Mouse (Mus musculus) liver, embryonic 16.5 days (tissue): ENCODE measurements around the gene Trim26. TPM values are rescaled to one million over a fixed set of nuclear protein-coding genes. Genes with fewer than 3 reads are reported as not detected.
A peak's percentile ranks its signal among the peaks of the same experiment; 100 is the strongest.

Source experiments
- ATAC-seq: fragments of 200-750 bp; cut with Nextera tagmentation; 2 replicates; pipeline ENCODE4 v1.8.0; 2017; ENCODE audit warnings: low read depth, mild to moderate bottlenecking, moderate number of reproducible peaks, moderate library complexity
- H3K27ac ChIP-seq: fragments of 300-500 bp; sonication (generic); 2 replicates; pipeline ENCODE4 v1.5.1; 2014; ENCODE audit warnings: mild to moderate bottlenecking, low read length
- H3K27me3 ChIP-seq: fragments of 300-500 bp; sonication (generic); 2 replicates; pipeline ENCODE4 v1.6.1; 2014; ENCODE audit warnings: low read depth, low read length, mixed read lengths; ENCODE audit not compliant: control insufficient read depth, insufficient read depth
- H3K36me3 ChIP-seq: fragments of 300-500 bp; sonication (generic); 2 replicates; pipeline ENCODE4 v1.6.1; 2014; ENCODE audit warnings: mild to moderate bottlenecking; ENCODE audit not compliant: control insufficient read depth, insufficient read depth
- H3K4me1 ChIP-seq: fragments of 300-500 bp; sonication (generic); 2 replicates; pipeline ENCODE4 v1.6.1; 2014; ENCODE audit warnings: low read depth, low read length, mixed read lengths; ENCODE audit not compliant: control insufficient read depth
- H3K4me2 ChIP-seq: fragments of 300-500 bp; sonication (generic); 2 replicates; pipeline ENCODE4 v1.6.1; 2014; ENCODE audit warnings: low read depth, low read length, mixed read lengths
- H3K4me3 ChIP-seq: fragments of 300-500 bp; sonication (generic); 2 replicates; pipeline ENCODE4 v1.5.1; 2014; ENCODE audit warnings: low read depth, mild to moderate bottlenecking, low read length
- H3K9ac ChIP-seq: fragments of 300-500 bp; sonication (generic); 2 replicates; pipeline ENCODE4 v1.6.1; 2014; ENCODE audit warnings: low read depth, low read length
- H3K9me3 ChIP-seq: fragments of 300-500 bp; sonication (generic); replicated peaks from 2 replicates; pipeline ENCODE4 v1.6.1; 2016; ENCODE audit warnings: low read length; ENCODE audit not compliant: control insufficient read depth
- WGBS: fragments of 180-500 bp; shearing (Covaris S2); extraction: QIAGEN DNeasy Blood & Tissue Kit; methylation state at CpG from one replicate; pipeline ENCODE4 v1.1.7; 2014; ENCODE audit not compliant: insufficient replicate concordance; 5-methylcytosine and 5-hydroxymethylcytosine counted together
- polyA plus RNA-seq: library from polyadenylated mRNA; unstranded; fragments of >200 nt; fragmentation: Nextera tagmentation; extraction: Ambion mirVana; gene quantifications from 2 replicates; pipeline ENCODE4 v1.2.1, GENCODE M21; 2015

The Trim26 gene
- polyA plus RNA-seq, 1 experiment from 2014 or later, result 16.7 TPM

- Histone ChIP-seq H3K4me3 (no peak overlapping the region), H3K4me1 (peaks cover 25% of the 10 kb centered on the region), H3K9me3 (no peaks in the 10 kb centered on the region), H3K9ac (peak overlapping the region; percentile 43), H3K27me3 (no peaks in the 10 kb centered on the region), H3K27ac (peak overlapping the region; percentile 70), H3K4me2 (peak overlapping the region; percentile 40; the same call in 1 of the 2 replicates), H3K36me3 (no peaks in the 10 kb centered on the region; the same call in 1 of the 2 replicates)
- ATAC-seq, result peak; percentile 82
Measured at GRCm38 (mm10) chr17:36844286-36844719, 7.4 kb downstream of the Trim26 start.

GRCm38 (mm10) chr17:36844725-36845124, 7.8 kb downstream of the Trim26 start:
- H3K4me2 ChIP-seq, result no peak overlapping the region
- no peak for ATAC-seq
- H3K27ac ChIP-seq, result peak overlapping the region; percentile 70
- H3K27me3 ChIP-seq, result no peaks in the 10 kb centered on the region
- no peak overlapping the region for H3K4me3 ChIP-seq
- no peaks in the 10 kb centered on the region for H3K9me3 ChIP-seq
- 53% methylated on average over 1 of the region's 1 CpGs for WGBS
- no peaks in the 10 kb centered on the region; the same call in 1 of the 2 replicates for H3K36me3 ChIP-seq
- no peak overlapping the region for H3K9ac ChIP-seq
- peaks cover 25% of the 10 kb centered on the region for H3K4me1 ChIP-seq

DNA sequence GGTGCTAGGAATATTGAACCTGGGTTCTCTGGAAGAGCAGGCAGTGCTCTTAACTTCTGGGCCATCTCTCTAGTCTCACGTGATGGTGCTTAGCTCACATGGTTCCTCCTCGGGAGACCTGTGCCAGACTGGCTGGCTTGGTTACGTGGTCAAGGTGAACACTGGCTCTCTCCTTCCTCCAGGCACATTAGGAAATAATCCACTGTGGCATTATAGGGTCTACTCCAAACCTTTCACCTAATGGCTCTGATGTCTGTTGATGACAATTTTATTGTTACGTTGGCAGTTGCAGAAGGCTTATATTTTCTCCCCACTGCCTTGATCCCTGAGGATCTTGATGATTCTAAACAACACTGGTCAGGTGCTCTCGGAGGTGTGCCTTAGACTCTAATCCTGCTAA, 12.0 kb downstream of the Trim26 start:
- Histone ChIP-seq H3K27me3 (no peaks in the 10 kb centered on the region), H3K4me3 (no peak overlapping the region), H3K4me1 (peaks cover 21% of the 10 kb centered on the region), H3K9me3 (no peaks in the 10 kb centered on the region), H3K36me3 (peaks cover 2% of the 10 kb centered on the region; the same call in 1 of the 2 replicates), H3K27ac (no peak overlapping the region), H3K4me2 (no peak overlapping the region), H3K9ac (no peak overlapping the region)
- ATAC-seq, result no peak
- WGBS, result 62% methylated on average over 5 of the region's 5 CpGs

- Histone ChIP-seq H3K4me3 (no peak overlapping the region), H3K4me1 (peaks cover 10% of the 10 kb centered on the region), H3K9me3 (no peaks in the 10 kb centered on the region), H3K36me3 (peaks cover 2% of the 10 kb centered on the region; the same call in 1 of the 2 replicates), H3K4me2 (no peak overlapping the region), H3K9ac (no peak overlapping the region), H3K27ac (no peak overlapping the region), H3K27me3 (no peaks in the 10 kb centered on the region)
- 72% methylated on average over 2 of the region's 2 CpGs for WGBS
- no peak for ATAC-seq
Measured at GRCm38 (mm10) chr17:36849992-36850391, 13.1 kb downstream of the Trim26 start.

- Histone ChIP-seq H3K9me3 (no peaks in the 10 kb centered on the region), H3K4me2 (no peak overlapping the region), H3K27ac (no peak overlapping the region), H3K9ac (peak overlapping the region; percentile 2; the same call in 1 of the 2 replicates), H3K4me3 (no peak overlapping the region), H3K4me1 (peaks cover 8% of the 10 kb centered on the region), H3K27me3 (no peaks in the 10 kb centered on the region), H3K36me3 (peaks cover 2% of the 10 kb centered on the region; the same call in 1 of the 2 replicates)
- ATAC-seq, result no peak
- 80% methylated on average over 5 of the region's 5 CpGs for WGBS
Measured at GRCm38 (mm10) chr17:36851200-36851599, 14.3 kb downstream of the Trim26 start.

DNA sequence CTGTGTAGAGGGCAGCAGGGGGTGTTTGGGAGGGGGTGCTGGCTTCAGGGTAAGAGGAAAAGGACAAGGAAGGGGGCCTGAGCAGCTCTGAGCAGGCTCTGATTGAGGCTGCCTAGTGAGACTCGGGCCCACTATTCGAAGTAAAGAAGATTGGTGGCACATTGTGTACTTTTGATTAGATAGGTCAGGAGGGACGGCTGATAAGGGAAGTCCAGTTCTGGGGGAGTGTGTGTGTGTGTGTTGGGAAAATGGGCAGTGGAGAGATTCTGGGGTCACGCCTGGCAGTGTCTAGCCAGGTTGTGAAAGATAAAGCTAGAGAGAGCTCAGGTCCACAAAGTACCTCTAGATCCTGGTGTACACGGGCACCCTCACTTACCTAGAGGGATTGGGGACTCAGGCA, 14.7 kb downstream of the Trim26 start:
- Histone ChIP-seq H3K9ac (peak overlapping the region; percentile 2; the same call in 1 of the 2 replicates), H3K9me3 (no peaks in the 10 kb centered on the region), H3K27me3 (no peaks in the 10 kb centered on the region), H3K4me2 (no peak overlapping the region), H3K36me3 (peaks cover 2% of the 10 kb centered on the region; the same call in 1 of the 2 replicates), H3K27ac (no peak overlapping the region), H3K4me3 (no peak overlapping the region), H3K4me1 (peaks cover 8% of the 10 kb centered on the region)
- WGBS, result 33% methylated on average over 5 of the region's 5 CpGs
- no peak for ATAC-seq

DNA sequence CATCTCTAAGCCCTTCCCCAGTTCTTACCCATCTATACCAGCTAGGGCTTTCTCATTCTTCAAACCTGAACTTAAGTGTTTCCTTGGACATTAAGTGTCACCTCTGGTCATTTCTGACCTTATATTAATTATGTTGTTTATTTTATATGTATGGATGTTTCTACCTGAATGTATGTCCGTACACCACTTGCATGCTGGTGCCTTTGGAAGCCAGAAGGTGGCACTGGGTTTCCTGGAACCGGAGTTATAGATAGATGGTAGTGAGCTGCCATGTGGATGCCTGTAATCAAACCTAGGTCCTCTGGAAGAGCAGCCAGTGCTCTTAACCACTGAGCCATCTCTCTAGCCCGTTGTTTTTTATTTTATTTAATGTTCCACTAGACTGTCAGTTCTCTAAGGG, 18.6 kb downstream of the Trim26 start:
- Histone ChIP-seq H3K4me3 (no peak overlapping the region), H3K9ac (no peak overlapping the region), H3K4me1 (peaks cover 8% of the 10 kb centered on the region), H3K36me3 (peaks cover 4% of the 10 kb centered on the region; the same call in 1 of the 2 replicates), H3K4me2 (no peak overlapping the region), H3K9me3 (no peaks in the 10 kb centered on the region), H3K27me3 (no peaks in the 10 kb centered on the region), H3K27ac (no peak overlapping the region)
- no peak for ATAC-seq
- 70% methylated on average over 3 of the region's 3 CpGs for WGBS

- H3K27me3 ChIP-seq, result no peaks in the 10 kb centered on the region
- no peak overlapping the region for H3K4me3 ChIP-seq
- H3K9ac ChIP-seq, result no peak overlapping the region
- no peak for ATAC-seq
- no peak overlapping the region for H3K4me2 ChIP-seq
- H3K27ac ChIP-seq, result no peak overlapping the region
- WGBS, result 77% methylated on average over 4 of the region's 4 CpGs
- H3K4me1 ChIP-seq, result peaks cover 6% of the 10 kb centered on the region
- peaks cover 4% of the 10 kb centered on the region; the same call in 1 of the 2 replicates for H3K36me3 ChIP-seq
- H3K9me3 ChIP-seq, result no peaks in the 10 kb centered on the region
Measured at GRCm38 (mm10) chr17:36856236-36856635, 19.3 kb downstream of the Trim26 start.

GRCm38 (mm10) chr17:36858181-36858580, 21.2 kb downstream of the Trim26 start:
- Histone ChIP-seq H3K9ac (no peak overlapping the region), H3K4me3 (no peak overlapping the region), H3K27ac (no peak overlapping the region), H3K36me3 (peaks cover 2% of the 10 kb centered on the region; the same call in 1 of the 2 replicates), H3K9me3 (no peaks in the 10 kb centered on the region), H3K4me1 (no peaks in the 10 kb centered on the region), H3K27me3 (peaks cover 9% of the 10 kb centered on the region), H3K4me2 (no peak overlapping the region)
- no peak for ATAC-seq
- 44% methylated on average over 3 of the region's 3 CpGs for WGBS
